Mouse (Mus musculus): ENCODE results near the gene Tmem45a2. TPM values are rescaled to one million over a fixed set of nuclear protein-coding genes. Genes with fewer than 3 reads are reported as not detected.
A peak's percentile ranks its signal among the peaks of the same experiment; 100 is the strongest.
"Not testable (repeated sequence)": the region's sequence is repeated elsewhere in the genome, so short reads cannot be mapped to it uniquely, and the experiment has no call there.

Tmem45a2 gene
- total RNA-seq (2014; fragmentation: Nextera tagmentation), result not detected in 2 replicates
- not detected in 2 replicates for total RNA-seq (2017)

- ATAC-seq (replicated peaks; ENCODE audit: poor library complexity, severe bottlenecking), result no peak
These were observed at the start of gene Tmem45a2 for GRCm38 (mm10) chr16:57071132-57071639. TSS of gene Tmem45a2 (minus strand) at chr16:57071372.

- ATAC-seq (replicated peaks; ENCODE audit: poor library complexity, severe bottlenecking), result no peak
These were observed 46.4 kb upstream of the Tmem45a2 start for GRCm38 (mm10) chr16:57117562-57117961.

- 0 out of 2 replicates have a peak, but pooled peaks have one; percentile 41 for ATAC-seq (replicated peaks; ENCODE audit: poor library complexity, severe bottlenecking)
These were observed 44.9 kb upstream of the Tmem45a2 start for GRCm38 (mm10) chr16:57116066-57116465.

- ATAC-seq (replicated peaks; ENCODE audit: poor library complexity, severe bottlenecking), result no peak
These were observed 35.2 kb upstream of the Tmem45a2 start for GRCm38 (mm10) chr16:57106185-57106960.

- no peak for ATAC-seq (replicated peaks; ENCODE audit: poor library complexity, severe bottlenecking)
These were observed 30.0 kb upstream of the Tmem45a2 start for GRCm38 (mm10) chr16:57101174-57101573.

GRCm38 (mm10) chr16:57099572-57100237, 28.5 kb upstream of the Tmem45a2 start:
- no peak for ATAC-seq (replicated peaks; ENCODE audit: poor library complexity, severe bottlenecking)

GRCm38 (mm10) chr16:57098468-57099144, 27.4 kb upstream of the Tmem45a2 start:
- ATAC-seq (replicated peaks; ENCODE audit: poor library complexity, severe bottlenecking), result no peak

GRCm38 (mm10) chr16:57092911-57093605, 21.9 kb upstream of the Tmem45a2 start:
- no peak for ATAC-seq (replicated peaks; ENCODE audit: poor library complexity, severe bottlenecking)

- ATAC-seq (replicated peaks; ENCODE audit: poor library complexity, severe bottlenecking), result peak; percentile 94
These were observed 21.3 kb upstream of the Tmem45a2 start for GRCm38 (mm10) chr16:57092460-57092859.

GRCm38 (mm10) chr16:57079577-57079976, 8.4 kb upstream of the Tmem45a2 start:
- ATAC-seq (replicated peaks; ENCODE audit: poor library complexity, severe bottlenecking), result no peak

GRCm38 (mm10) chr16:57075986-57076385, 4.8 kb upstream of the Tmem45a2 start:
- ATAC-seq (replicated peaks; ENCODE audit: poor library complexity, severe bottlenecking), result no peak

- ATAC-seq (replicated peaks; ENCODE audit: poor library complexity, severe bottlenecking), result no peak
These were observed 9.1 kb downstream of the Tmem45a2 start for GRCm38 (mm10) chr16:57062045-57062444.

GRCm38 (mm10) chr16:57056995-57057394, 14.2 kb downstream of the Tmem45a2 start:
- no peak for ATAC-seq (replicated peaks; ENCODE audit: poor library complexity, severe bottlenecking)

GRCm38 (mm10) chr16:57049974-57050373, 21.2 kb downstream of the Tmem45a2 start:
- ATAC-seq (replicated peaks; ENCODE audit: poor library complexity, severe bottlenecking), result no peak

- no peak for ATAC-seq (replicated peaks; ENCODE audit: poor library complexity, severe bottlenecking)
These were observed 32.6 kb downstream of the Tmem45a2 start for GRCm38 (mm10) chr16:57038600-57038999.

GRCm38 (mm10) chr16:57030150-57030885, 40.9 kb downstream of the Tmem45a2 start:
- no peak for ATAC-seq (replicated peaks; ENCODE audit: poor library complexity, severe bottlenecking)

- not testable (repeated sequence) for ATAC-seq (replicated peaks; ENCODE audit: poor library complexity, severe bottlenecking)
These were observed 72.9 kb downstream of the Tmem45a2 start for GRCm38 (mm10) chr16:56998283-56998682.
